Mouse (Mus musculus): ENCODE measurements around the gene Hyou1. TPM values are rescaled to one million over a fixed set of nuclear protein-coding genes. Genes with fewer than 3 reads are reported as not detected.

Gene Hyou1
- polyA plus RNA-seq, 1 experiment from 2014 or later, result 35.6 TPM

- Histone ChIP-seq H3K9ac (no peak overlapping the region), H3K4me3 (no peak overlapping the region), H3K4me1 (peaks cover 9% of the 10 kb centered on the region; the same call in 1 of the 2 replicates), H3K27ac (no peak overlapping the region), H3K27me3 (no peaks in the 10 kb centered on the region), H3K9me3 (no peaks in the 10 kb centered on the region), H3K4me2 (replicated peaks) (no peak overlapping the region), H3K36me3 (no peaks in the 10 kb centered on the region)
- WGBS, result 53% methylated on average over 5 of the region's 5 CpGs
- no peak for ATAC-seq (ENCODE audit: insufficient number of reproducible peaks, insufficient read depth, low FRiP score, low TSS enrichment)
Measured at GRCm38 (mm10) chr9:44432577-44433185, 53.4 kb downstream of the Hyou1 start.

- no peak for ATAC-seq (ENCODE audit: insufficient number of reproducible peaks, insufficient read depth, low FRiP score, low TSS enrichment)
- no peaks in the 10 kb centered on the region for H3K36me3 ChIP-seq
- H3K9ac ChIP-seq, result no peak overlapping the region
- no peaks in the 10 kb centered on the region for H3K9me3 ChIP-seq
- WGBS, result 81% methylated on average over 6 of the region's 6 CpGs
- H3K4me3 ChIP-seq, result no peak overlapping the region
- H3K4me2 ChIP-seq (replicated peaks), result no peak overlapping the region
- H3K4me1 ChIP-seq, result peaks cover 9% of the 10 kb centered on the region; the same call in 1 of the 2 replicates
- H3K27ac ChIP-seq, result no peak overlapping the region
- no peaks in the 10 kb centered on the region for H3K27me3 ChIP-seq
Measured at GRCm38 (mm10) chr9:44435747-44436146, 56.5 kb downstream of the Hyou1 start.

- Histone ChIP-seq H3K4me3 (no peak within 1 kb of the TSS), H3K4me2 (replicated peaks) (no peak within 1 kb of the TSS), H3K36me3 (no peaks in the 10 kb centered on the region), H3K9ac (no peak within 1 kb of the TSS), H3K4me1 (no peaks in the 10 kb centered on the region), H3K27me3 (no peaks in the 10 kb centered on the region), H3K27ac (no peak within 1 kb of the TSS), H3K9me3 (no peaks in the 10 kb centered on the region)
- ATAC-seq (ENCODE audit: insufficient number of reproducible peaks, insufficient read depth, low FRiP score, low TSS enrichment), result no peak
- 70% methylated on average over 19 of the region's 19 CpGs for WGBS
Measured at GRCm38 (mm10) chr9:44440961-44441360, 61.7 kb downstream of the Hyou1 start, which contains the start of gene Foxr1. Foxr1 (minus strand) TSS chr9:44441136.

Small RNA genes lying within 50 kb of the gene (microRNA-seq; reads per million reads assigned to microRNA genes)
- gene Gm44335 (not detected), gene Mir7085 (not detected)

Other genes with a start within 250 kb of the Hyou1 start
- gene Mcam, start 245.0 kb upstream of the Hyou1 start, polyA plus RNA-seq (2016; fragmentation: Nextera tagmentation; extraction: Ambion mirVana), result 22.3 and 24.2 TPM in 2 replicates
- 19.6 and 20.3 TPM in 2 replicates for gene Cbl, start 145.4 kb upstream of the Hyou1 start, polyA plus RNA-seq (2016; fragmentation: Nextera tagmentation; extraction: Ambion mirVana)
- gene Ccdc153, start 138.8 kb upstream of the Hyou1 start, polyA plus RNA-seq (2016; fragmentation: Nextera tagmentation; extraction: Ambion mirVana), result not detected in 2 replicates
- 0.12 TPM in 1 of 2 replicates, not detected in the other for gene Pdzd3, start 128.0 kb upstream of the Hyou1 start, polyA plus RNA-seq (2016; fragmentation: Nextera tagmentation; extraction: Ambion mirVana)
- gene Nlrx1, start 110.9 kb upstream of the Hyou1 start, polyA plus RNA-seq (2016; fragmentation: Nextera tagmentation; extraction: Ambion mirVana), result 6.2 and 7.1 TPM in 2 replicates
- 5.9 and 6.4 TPM in 2 replicates for gene Abcg4, start 90.9 kb upstream of the Hyou1 start, polyA plus RNA-seq (2016; fragmentation: Nextera tagmentation; extraction: Ambion mirVana)
- gene Hinfp, start 73.8 kb upstream of the Hyou1 start, polyA plus RNA-seq (2016; fragmentation: Nextera tagmentation; extraction: Ambion mirVana), result 26.5 and 28.5 TPM in 2 replicates
- gene C2cd2l, start 59.2 kb upstream of the Hyou1 start, polyA plus RNA-seq (2016; fragmentation: Nextera tagmentation; extraction: Ambion mirVana), result 8.5 and 9.4 TPM in 2 replicates
- gene Dpagt1, start 53.5 kb upstream of the Hyou1 start, polyA plus RNA-seq (2016; fragmentation: Nextera tagmentation; extraction: Ambion mirVana), result 37.2 and 39.1 TPM in 2 replicates
- gene H2afx, start 44.8 kb upstream of the Hyou1 start, polyA plus RNA-seq (2016; fragmentation: Nextera tagmentation; extraction: Ambion mirVana), result 399 and 416 TPM in 2 replicates
- 126 TPM in 2 replicates for gene Hmbs, start 35.3 kb upstream of the Hyou1 start, polyA plus RNA-seq (2016; fragmentation: Nextera tagmentation; extraction: Ambion mirVana)
- 28.3 and 32.4 TPM in 2 replicates for gene Vps11, start 17.8 kb upstream of the Hyou1 start, polyA plus RNA-seq (2016; fragmentation: Nextera tagmentation; extraction: Ambion mirVana)
- gene Slc37a4, start 17.4 kb downstream of the Hyou1 start, polyA plus RNA-seq (2016; fragmentation: Nextera tagmentation; extraction: Ambion mirVana), result 11.2 and 11.8 TPM in 2 replicates
- 1,820 and 1,932 TPM in 2 replicates for gene Rps25, start 27.6 kb downstream of the Hyou1 start, polyA plus RNA-seq (2016; fragmentation: Nextera tagmentation; extraction: Ambion mirVana)
- gene Trappc4, start 28.1 kb downstream of the Hyou1 start, polyA plus RNA-seq (2016; fragmentation: Nextera tagmentation; extraction: Ambion mirVana), result 173 and 176 TPM in 2 replicates
- gene Ccdc84, start 39.1 kb downstream of the Hyou1 start, polyA plus RNA-seq (2016; fragmentation: Nextera tagmentation; extraction: Ambion mirVana), result 30.9 and 33.6 TPM in 2 replicates
- gene Foxr1, start 61.6 kb downstream of the Hyou1 start, polyA plus RNA-seq (2016; fragmentation: Nextera tagmentation; extraction: Ambion mirVana), result not detected in 2 replicates
- 1.7 and 2.2 TPM in 2 replicates for gene Upk2, start 75.5 kb downstream of the Hyou1 start, polyA plus RNA-seq (2016; fragmentation: Nextera tagmentation; extraction: Ambion mirVana)
- 17.7 and 18.5 TPM in 2 replicates for gene Bcl9l, start 103.3 kb downstream of the Hyou1 start, polyA plus RNA-seq (2016; fragmentation: Nextera tagmentation; extraction: Ambion mirVana)
- gene Cxcr5, start 182.4 kb downstream of the Hyou1 start, polyA plus RNA-seq (2016; fragmentation: Nextera tagmentation; extraction: Ambion mirVana), result 0.08 TPM in 1 of 2 replicates, not detected in the other
- 28.3 and 28.8 TPM in 2 replicates for gene Ddx6, start 225.4 kb downstream of the Hyou1 start, polyA plus RNA-seq (2016; fragmentation: Nextera tagmentation; extraction: Ambion mirVana)